Mouse (Mus musculus) right cerebral cortex, adult 2 months (tissue): ENCODE data around the gene Minpp1.
A peak's percentile ranks its signal among the peaks of the same experiment; 100 is the strongest.

Experiments
- DNase-seq, 2 experiments: peaks; one replicate each; pipeline ENCODE4 v3.0.0; 2021 to 2022; ENCODE audit warnings: low spot score in 2 of 2

Gene Minpp1

DNA sequence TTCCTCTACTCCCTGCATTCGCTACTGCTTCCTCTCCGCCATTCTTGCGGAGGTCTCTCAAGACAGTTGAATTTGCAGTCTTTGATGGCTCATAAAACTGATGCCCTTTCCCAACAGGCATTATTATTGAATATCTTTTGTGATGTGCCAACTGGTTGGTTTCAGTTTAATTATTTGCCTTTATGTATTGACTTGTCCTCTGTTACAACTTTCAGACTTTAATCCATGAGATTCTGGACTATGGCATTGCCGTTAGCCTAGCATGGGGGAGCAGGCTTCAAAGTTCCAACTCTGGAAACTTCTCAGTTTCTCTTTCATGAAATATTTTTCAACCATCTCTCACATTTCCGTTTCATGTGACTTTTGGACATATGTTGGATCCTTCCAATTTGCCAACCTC, 41.6 kb downstream of the Minpp1 start:
- DNase-seq: no peak

GRCm38 (mm10) chr19:32528723-32529122, 43.2 kb downstream of the Minpp1 start:
- no peak for DNase-seq

DNA sequence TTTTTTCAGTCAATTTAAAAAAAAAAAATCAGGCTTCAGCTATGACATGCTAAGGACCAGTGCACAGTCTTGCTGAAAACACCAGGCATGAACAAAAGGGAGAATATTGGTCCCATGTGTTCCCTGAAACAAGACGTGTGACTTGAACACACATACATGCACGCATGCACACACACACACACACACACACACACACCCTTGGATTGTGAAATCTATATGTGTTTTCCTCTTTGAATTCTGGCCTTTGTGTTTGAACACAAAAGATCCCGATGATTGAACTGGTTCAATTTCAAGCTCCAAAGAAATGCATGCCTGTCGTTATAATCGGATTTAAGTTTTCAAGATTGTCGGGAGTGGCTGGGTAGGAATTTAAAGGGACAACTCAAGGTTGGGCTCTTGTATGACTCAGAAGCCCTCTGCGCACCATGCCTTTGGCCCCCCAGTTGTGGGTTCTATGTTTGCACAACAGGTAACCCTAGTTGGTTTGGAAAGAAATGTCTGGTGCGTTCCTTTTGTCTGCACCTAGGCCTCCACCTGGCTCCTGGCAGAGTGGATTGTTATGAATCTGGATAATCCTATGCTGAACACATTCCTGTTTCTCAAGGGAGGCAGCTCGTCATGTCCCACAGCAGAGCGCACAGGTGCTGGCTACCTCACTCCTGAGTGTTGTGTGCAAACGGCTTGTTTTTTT, 43.8 kb downstream of the Minpp1 start:
- no peak for DNase-seq

DNA sequence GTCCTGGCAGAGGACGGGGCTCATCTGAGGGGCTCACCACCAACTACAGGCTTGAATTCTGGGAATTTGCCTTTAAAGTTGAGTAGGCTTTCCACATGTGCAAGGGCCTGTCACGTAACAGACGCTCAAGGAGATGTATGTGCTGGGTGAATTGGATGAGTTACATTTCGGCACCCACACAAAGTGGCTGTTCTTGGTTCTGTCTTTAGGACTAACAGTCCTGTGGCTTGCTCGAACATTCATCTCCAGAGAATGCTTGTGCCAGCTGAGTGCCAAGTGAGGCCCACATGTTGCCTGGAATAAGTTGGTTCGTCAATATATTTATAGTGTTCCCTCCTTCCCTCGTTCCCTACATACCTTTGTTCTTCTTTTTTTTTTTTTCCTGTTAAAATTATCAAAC, 44.7 kb downstream of the Minpp1 start:
- peak; percentile 42 to 57 for DNase-seq

DNA sequence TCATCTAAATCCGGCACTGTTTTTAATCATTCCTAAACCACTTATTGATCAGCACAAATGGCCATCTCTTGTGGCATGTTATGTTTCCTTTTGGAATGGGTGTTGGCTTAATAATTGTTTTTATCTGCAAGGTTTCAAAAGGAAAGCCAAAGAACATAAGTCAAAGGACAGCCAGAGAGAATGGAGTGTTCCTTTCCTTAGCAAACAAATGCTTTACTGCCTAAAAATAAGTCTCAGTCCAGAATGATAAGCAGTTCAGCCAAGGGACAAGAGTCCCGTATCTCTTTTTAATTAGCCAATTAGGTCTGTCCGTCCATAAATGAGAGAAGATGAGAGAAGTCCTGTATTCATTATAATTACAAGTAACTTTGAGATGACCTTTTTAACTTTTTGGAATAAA, 46.8 kb downstream of the Minpp1 start:
- no peak for DNase-seq

DNA sequence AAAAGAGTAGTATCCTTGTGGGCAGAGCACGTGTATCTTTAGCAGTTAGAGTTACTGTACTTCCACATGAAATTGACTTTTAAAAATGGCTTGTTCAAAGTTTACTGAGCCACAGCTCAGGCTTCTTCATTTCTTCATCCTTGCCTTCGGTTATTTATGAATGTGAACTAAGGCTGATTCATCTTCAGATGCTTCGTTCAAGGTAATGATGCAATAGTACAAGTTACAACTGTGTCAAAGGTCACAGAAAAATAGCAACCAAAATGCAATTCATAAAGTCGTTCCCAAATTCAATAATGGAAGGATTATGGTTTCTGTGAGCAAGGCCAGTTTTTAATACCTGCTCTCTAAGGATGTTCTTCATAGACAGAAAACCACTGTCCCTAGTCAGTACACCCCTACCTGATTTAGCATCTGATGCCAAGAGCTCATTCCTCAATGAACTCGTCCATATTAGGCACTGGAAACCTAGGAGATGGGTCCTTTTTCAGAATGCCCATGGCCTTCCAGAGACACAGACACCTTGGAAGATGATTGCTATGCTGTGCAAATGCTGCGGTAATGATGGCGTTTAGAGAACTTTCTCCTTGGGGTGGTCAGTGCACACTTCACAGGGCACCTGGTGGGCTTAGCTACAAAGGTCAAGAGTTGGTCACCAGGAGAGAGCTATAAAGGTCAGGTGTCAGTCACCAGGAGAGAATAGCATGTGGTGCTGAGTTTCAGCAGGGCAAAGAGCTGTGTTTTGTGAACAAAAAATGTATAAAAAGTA, 47.4 kb downstream of the Minpp1 start:
- DNase-seq: no peak

GRCm38 (mm10) chr19:32534887-32535286, 49.3 kb downstream of the Minpp1 start:
- DNase-seq: no peak

DNA sequence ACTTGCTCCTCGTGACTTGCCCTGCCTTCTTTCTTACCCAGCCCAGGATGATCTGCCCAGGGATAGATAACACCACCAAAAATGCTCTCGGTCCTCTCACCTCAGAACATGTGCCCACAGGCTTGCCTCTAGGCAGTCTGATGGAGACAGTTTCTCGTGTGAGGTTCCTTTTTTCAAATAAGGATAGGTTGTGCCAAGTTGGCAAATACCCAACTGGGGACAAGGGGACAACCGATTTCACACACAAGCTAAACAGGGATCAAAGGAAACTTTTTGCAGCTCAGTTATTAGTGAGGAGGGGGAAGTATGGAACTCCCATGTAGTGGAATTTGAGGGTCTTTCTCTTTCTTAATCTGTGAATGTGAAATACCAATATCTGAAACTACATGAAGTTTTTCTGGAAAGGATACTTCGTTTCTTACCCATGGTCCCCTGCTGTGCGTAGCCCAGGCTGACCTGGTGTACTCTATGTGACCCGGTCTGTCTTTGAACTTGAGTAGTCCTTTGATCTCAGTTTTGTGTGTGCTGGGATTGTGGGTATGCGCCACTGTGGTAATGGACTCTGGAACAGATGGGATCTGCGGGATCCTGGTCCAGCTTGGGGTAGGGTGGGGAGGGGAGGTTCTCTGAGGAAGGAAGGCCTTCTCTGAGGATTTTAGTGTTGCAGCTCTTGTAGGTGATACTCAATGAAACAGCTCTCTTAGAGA, 57.4 kb downstream of the Minpp1 start:
- no peak for DNase-seq

DNA sequence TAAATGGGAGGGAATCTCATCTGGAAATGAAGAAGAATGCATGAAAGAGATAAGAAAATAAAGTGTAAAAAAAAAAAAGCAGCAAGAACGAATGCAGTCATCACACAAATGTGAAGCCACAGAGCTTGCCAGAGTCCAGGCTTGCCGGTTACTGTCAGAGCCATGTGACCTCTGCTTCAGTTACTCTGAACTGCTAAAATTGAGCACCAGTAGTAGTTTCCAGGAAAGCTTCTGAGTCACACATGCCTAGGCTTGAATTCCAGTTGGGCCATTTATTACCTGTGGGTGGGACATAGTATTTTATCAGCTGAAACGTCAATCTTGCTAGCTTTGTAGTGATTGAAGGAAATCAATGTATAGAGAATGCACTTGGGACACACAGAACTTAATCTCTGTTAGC, 61.8 kb downstream of the Minpp1 start:
- DNase-seq: no peak

DNA sequence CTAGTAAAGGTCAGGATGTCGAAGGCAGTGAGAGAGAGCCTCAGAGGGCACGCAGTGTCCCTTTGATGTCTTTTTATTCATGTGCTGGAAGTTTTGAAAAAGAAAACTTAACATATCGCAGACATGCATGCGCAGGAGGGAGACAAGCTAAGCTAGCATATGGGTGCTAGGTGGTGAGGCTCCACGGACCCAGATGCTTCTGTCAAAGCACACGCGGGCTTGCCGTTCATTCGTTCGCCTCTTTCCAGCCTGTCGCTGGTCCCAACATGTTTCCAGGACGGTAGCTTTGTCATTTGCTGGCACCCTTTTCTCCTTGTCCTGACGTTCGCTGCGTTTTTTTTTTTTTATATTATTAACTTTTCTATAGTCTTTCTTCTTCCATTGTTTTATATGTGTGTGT, 62.6 kb downstream of the Minpp1 start:
- DNase-seq: no peak

DNA sequence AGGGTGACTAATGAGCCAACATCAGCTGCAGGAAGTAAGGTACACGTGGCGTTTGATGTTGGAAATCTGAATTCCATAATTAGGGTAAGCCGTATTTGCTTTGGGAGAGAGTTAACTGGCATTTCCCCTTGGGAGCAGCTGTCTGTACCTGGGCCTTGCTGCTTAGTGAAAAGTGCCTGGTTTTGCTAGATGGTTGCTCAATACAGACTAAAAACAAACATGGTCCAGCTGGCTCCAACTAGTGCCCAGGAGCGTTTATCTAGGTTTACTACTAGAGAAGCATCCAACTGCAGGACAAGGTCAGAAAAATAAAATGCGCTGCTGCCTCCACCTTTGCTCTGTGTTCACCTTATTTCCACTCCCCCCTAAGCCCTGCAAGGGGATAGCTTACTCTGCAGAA, 64.9 kb downstream of the Minpp1 start:
- no peak for DNase-seq

GRCm38 (mm10) chr19:32551442-32551841, 65.9 kb downstream of the Minpp1 start:
- DNase-seq: no peak

DNA sequence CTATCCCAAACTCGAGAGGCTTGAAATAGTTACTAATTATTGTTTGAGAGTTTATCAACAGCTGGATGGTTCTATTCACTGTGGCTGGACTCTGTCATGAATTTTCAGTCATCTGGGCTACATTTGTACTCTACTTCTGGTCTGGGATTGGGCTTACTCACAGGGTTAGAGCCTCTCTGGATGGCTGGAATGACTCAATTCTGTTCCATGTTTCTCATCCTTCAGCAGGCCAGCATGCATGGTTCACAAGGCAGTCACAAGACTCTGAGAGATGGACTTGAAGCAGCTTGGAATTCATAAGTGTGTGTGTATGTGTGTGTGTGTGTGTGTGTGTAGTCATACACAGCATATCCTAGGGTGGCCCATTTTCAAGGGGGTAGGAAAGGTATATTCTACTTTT, 66.5 kb downstream of the Minpp1 start:
- no peak for DNase-seq

DNA sequence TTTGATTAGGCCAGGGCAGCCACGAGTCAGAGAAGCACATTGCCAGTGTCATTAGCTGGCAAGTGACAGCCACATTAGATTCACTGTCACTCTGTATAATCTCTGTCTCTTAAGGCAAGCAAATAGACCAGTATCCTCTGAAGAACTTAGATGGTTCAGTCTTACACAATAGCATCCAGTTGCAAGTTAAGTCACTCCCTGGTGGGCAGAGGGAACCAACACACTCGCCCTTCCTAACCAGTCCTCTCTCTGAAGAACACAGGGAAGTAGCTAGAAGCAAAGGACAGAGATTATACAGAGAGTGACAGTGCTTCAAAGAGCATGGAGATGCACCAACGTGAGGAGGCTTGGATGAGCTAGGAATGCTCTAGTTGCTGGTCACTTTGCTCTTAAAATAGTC, 67.7 kb downstream of the Minpp1 start:
- DNase-seq: no peak

GRCm38 (mm10) chr19:32555257-32555656, 69.7 kb downstream of the Minpp1 start:
- DNase-seq: peak in 1 of 2 experiments; percentile 17
